Mouse (Mus musculus): ENCODE measurements around the gene Snph. TPM values are rescaled to one million over a fixed set of nuclear protein-coding genes. Genes with fewer than 3 reads are reported as not detected.
A peak's percentile ranks its signal among the peaks of the same experiment; 100 is the strongest.

Gene Snph
- total and polyA plus RNA-seq, 3 experiments: 0.82 TPM; not detected in 2

DNA sequence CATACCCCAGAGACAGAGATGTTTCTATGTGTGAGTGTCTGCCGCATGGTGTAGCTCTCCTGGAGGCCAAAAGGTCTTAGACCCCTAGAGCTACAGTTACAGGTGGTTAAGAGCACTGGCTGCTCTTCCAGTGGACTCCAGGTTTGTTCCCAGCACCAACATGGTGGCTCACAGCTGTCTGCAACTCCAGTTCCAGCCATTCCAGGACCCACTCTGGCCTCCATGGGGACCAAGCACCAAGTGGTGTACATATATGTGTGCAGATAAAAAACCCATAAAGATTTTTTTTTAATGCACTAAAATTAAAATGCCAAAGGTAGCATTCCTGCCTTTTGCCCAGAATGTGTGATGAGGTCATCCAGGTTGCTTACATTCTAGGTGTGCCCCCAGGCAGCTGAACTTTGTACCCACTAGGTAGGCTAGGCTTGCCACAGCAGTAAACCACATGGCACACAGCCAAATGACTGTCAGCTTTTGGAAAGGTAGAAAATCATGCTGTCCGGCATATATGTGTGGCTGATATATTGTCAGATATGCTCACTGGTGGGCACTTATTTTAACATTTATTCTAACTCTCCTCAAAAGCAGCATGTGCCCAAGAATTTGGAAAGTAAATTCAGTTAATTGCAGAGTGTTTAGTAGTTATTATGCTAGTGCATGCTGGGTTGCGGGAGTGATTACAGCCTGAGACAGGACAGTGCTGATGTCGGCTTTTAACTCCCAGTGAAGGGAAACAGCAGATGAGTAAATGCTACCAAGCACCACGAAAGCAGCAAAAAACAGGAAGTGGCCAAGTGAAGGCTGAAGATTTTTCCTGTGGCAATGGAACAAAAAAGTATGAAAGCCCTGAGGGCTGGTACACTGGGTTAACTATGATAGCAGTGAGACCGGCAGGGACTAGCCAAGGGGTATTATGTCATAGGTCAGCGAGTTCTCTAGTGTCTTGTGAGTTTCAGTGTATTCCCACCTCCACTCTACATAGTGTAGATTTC lies 69.2 kb downstream of the Snph start:
- no peak for TF ChIP-seq GATA2 (IDR thresholded peaks at IDR 0.05; ENCODE audit: borderline replicate concordance, low read depth, low read length)
- TF ChIP-seq GATA1 (IDR thresholded peaks at IDR 0.05; ENCODE audit: borderline replicate concordance, low read length): no peak
- TF ChIP-seq CTCF (IDR thresholded peaks at IDR 0.05; ENCODE audit: low read depth, low read length): no peak
- no peak for TF ChIP-seq POLR2AphosphoS5 (IDR thresholded peaks at IDR 0.05; ENCODE audit: insufficient replicate concordance, low read depth, low read length)
- no peak for TF ChIP-seq TAL1 (conservative IDR thresholded peaks at IDR 0.05; ENCODE audit: low read depth, low read length)
- DNase-seq (ENCODE audit: low spot score) (no peak), ATAC-seq (ENCODE audit: extremely low read depth, insufficient number of reproducible peaks, low FRiP score, poor library complexity, severe bottlenecking) (no peak)
- H3K9me3 ChIP-seq (replicated peaks): no peaks in the 10 kb centered on the region
- H3K4me1 ChIP-seq (ENCODE audit: insufficient read depth, low read depth, low read length): no peaks in the 10 kb centered on the region; the same call in 1 of the 2 replicates
- H3K36me3 ChIP-seq (replicated peaks): peaks cover 57% of the 10 kb centered on the region
- H3K4me3 ChIP-seq (ENCODE audit: low read depth, low read length): no peak overlapping the region
- H3K27me3 ChIP-seq (ENCODE audit: insufficient read depth, low read length): no peaks in the 10 kb centered on the region

DNA sequence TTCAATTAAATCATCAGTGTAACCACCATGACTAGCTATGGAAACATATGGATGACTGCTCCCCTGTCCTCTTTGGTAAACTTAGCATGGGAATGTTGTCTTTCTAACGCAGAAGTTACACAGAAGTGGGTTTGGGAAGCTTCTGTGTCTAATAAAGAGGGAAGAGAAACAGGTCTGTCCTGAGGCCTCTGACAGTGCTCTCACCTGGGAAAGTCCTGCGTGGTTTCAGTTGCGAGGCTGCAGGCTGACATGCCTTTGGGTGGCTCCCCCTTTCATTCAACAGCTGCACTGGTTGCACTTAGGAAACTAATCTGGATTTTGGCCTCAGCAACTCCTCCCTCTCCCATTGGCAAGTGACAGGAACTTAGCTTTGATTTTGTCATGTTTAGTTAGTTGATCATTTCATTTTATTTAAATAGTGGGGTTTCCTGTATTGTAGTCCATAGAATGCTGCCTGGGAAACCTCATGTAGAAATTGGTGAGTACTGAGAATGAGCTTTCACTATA lies 82.7 kb downstream of the Snph start:
- Histone ChIP-seq H3K9me3 (replicated peaks) (no peaks in the 10 kb centered on the region), H3K36me3 (replicated peaks) (peaks cover 83% of the 10 kb centered on the region), H3K4me1 (ENCODE audit: insufficient read depth, low read depth, low read length) (peaks cover 15% of the 10 kb centered on the region; the same call in 1 of the 2 replicates), H3K4me3 (ENCODE audit: low read depth, low read length) (no peak overlapping the region), H3K27me3 (ENCODE audit: insufficient read depth, low read length) (peaks cover 2% of the 10 kb centered on the region; the same call in 1 of the 2 replicates)
- ATAC-seq (ENCODE audit: extremely low read depth, insufficient number of reproducible peaks, low FRiP score, poor library complexity, severe bottlenecking): no peak
- no peak for TF ChIP-seq CTCF (IDR thresholded peaks at IDR 0.05; ENCODE audit: low read depth, low read length)
- no peak for TF ChIP-seq GATA1 (IDR thresholded peaks at IDR 0.05; ENCODE audit: borderline replicate concordance, low read length)
- no peak for TF ChIP-seq GATA2 (IDR thresholded peaks at IDR 0.05; ENCODE audit: borderline replicate concordance, low read depth, low read length)
- TF ChIP-seq POLR2AphosphoS5 (IDR thresholded peaks at IDR 0.05; ENCODE audit: insufficient replicate concordance, low read depth, low read length): no peak
- TF ChIP-seq TAL1 (conservative IDR thresholded peaks at IDR 0.05; ENCODE audit: low read depth, low read length): no peak
- DNase-seq (ENCODE audit: low spot score): no peak

- peaks cover 3% of the 10 kb centered on the region; the same call in 1 of the 2 replicates for H3K9me3 ChIP-seq (replicated peaks)
- H3K27me3 ChIP-seq (ENCODE audit: insufficient read depth, low read length): peaks cover 11% of the 10 kb centered on the region
- peaks cover 37% of the 10 kb centered on the region for H3K4me1 ChIP-seq (ENCODE audit: insufficient read depth, low read depth, low read length)
- no peak for ATAC-seq (ENCODE audit: extremely low read depth, insufficient number of reproducible peaks, low FRiP score, poor library complexity, severe bottlenecking)
- TF ChIP-seq TAL1 (conservative IDR thresholded peaks at IDR 0.05; ENCODE audit: low read depth, low read length): no peak
- TF ChIP-seq GATA2 (IDR thresholded peaks at IDR 0.05; ENCODE audit: borderline replicate concordance, low read depth, low read length): no peak
- TF ChIP-seq CTCF (IDR thresholded peaks at IDR 0.05; ENCODE audit: low read depth, low read length): no peak
- no peak for TF ChIP-seq GATA1 (IDR thresholded peaks at IDR 0.05; ENCODE audit: borderline replicate concordance, low read length)
- no peak for TF ChIP-seq POLR2AphosphoS5 (IDR thresholded peaks at IDR 0.05; ENCODE audit: insufficient replicate concordance, low read depth, low read length)
- peaks cover 72% of the 10 kb centered on the region for H3K36me3 ChIP-seq (replicated peaks)
- no peak overlapping the region for H3K4me3 ChIP-seq (ENCODE audit: low read depth, low read length)
- no peak for DNase-seq (ENCODE audit: low spot score)
Measured at GRCm38 (mm10) chr2:151546571-151546970, 85.8 kb downstream of the Snph start.

DNA sequence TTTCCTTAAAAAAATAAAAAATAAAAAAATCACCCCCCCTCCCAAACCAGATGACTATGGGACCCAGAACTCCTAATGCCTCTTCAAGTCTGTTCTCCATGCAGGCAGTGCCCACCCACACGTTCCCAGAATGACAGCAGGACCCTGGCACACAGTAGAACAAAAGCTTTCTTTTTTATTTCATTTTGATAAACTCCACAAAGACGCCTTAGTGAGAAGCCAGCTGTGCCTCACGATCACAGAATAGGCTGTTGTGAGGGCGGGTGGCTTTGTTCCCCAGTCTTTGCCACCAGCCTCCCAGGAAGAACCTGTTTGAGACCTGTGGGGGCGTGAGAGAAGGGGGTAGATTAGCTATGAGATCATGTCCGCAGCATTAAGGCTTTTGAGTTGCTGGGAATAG lies 87.7 kb downstream of the Snph start:
- TF ChIP-seq POLR2AphosphoS5 (IDR thresholded peaks at IDR 0.05; ENCODE audit: insufficient replicate concordance, low read depth, low read length) (no peak), GATA1 (IDR thresholded peaks at IDR 0.05; ENCODE audit: borderline replicate concordance, low read length) (no peak), GATA2 (IDR thresholded peaks at IDR 0.05; ENCODE audit: borderline replicate concordance, low read depth, low read length) (no peak), TAL1 (conservative IDR thresholded peaks at IDR 0.05; ENCODE audit: low read depth, low read length) (no peak)
- H3K9me3 ChIP-seq (replicated peaks): peaks cover 3% of the 10 kb centered on the region; the same call in 1 of the 2 replicates
- peaks cover 39% of the 10 kb centered on the region for H3K4me1 ChIP-seq (ENCODE audit: insufficient read depth, low read depth, low read length)
- no peak for DNase-seq (ENCODE audit: low spot score)
- H3K36me3 ChIP-seq (replicated peaks): peaks cover 56% of the 10 kb centered on the region
- H3K27me3 ChIP-seq (ENCODE audit: insufficient read depth, low read length): peaks cover 15% of the 10 kb centered on the region
- no peak for ATAC-seq (ENCODE audit: extremely low read depth, insufficient number of reproducible peaks, low FRiP score, poor library complexity, severe bottlenecking)
- no peak overlapping the region for H3K4me3 ChIP-seq (ENCODE audit: low read depth, low read length)

DNA sequence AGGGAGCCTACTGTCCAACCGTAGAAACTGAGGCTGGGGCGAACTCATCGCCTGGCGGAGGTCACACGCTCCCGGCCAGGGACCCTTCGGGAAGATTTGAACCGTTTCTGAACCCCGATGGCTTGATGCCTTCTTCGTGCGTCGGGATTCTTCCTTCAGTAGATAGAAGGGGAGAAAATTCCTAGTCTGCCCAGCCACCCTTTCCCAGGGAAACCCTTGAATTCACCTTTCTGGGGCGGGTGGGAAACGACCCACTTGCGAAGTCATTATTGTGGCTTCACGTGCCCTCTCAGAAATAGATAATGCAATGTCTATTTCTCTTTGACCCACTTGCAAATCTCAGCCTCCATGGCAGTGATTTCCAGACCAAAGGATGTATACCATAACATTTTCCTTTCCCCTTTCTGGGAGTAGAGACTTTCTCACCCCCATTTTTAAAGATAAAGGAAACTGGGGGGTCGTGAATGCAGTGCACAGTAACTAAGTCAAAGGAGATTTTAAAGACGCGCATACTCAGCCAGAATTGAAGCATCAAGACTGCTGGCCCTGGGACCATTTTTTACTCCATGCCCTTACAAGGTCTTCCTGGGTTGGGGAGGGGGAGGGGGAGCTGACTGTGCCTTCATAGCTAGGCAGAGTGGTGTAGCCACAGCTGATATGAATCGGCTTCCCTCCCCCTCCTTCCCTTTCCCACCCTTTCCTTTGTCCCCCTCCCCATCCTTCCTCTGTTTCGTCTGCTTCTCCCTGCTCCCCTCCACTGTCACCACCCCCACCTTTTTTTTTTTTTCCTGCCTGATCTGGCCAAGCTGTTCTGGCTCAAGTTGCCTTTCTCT lies 89.1 kb downstream of the Snph start:
- peaks cover 3% of the 10 kb centered on the region; the same call in 1 of the 2 replicates for H3K9me3 ChIP-seq (replicated peaks)
- ATAC-seq (ENCODE audit: extremely low read depth, insufficient number of reproducible peaks, low FRiP score, poor library complexity, severe bottlenecking) (no peak), DNase-seq (ENCODE audit: low spot score) (no peak)
- TF ChIP-seq CTCF (IDR thresholded peaks at IDR 0.05; ENCODE audit: low read depth, low read length): no peak
- no peak for TF ChIP-seq GATA2 (IDR thresholded peaks at IDR 0.05; ENCODE audit: borderline replicate concordance, low read depth, low read length)
- TF ChIP-seq TAL1 (conservative IDR thresholded peaks at IDR 0.05; ENCODE audit: low read depth, low read length): no peak
- TF ChIP-seq GATA1 (IDR thresholded peaks at IDR 0.05; ENCODE audit: borderline replicate concordance, low read length): no peak
- TF ChIP-seq POLR2AphosphoS5 (IDR thresholded peaks at IDR 0.05; ENCODE audit: insufficient replicate concordance, low read depth, low read length): no peak
- H3K4me3 ChIP-seq (ENCODE audit: low read depth, low read length): peak overlapping the region; percentile 81
- H3K36me3 ChIP-seq (replicated peaks): peaks cover 45% of the 10 kb centered on the region
- peaks cover 39% of the 10 kb centered on the region for H3K4me1 ChIP-seq (ENCODE audit: insufficient read depth, low read depth, low read length)
- H3K27me3 ChIP-seq (ENCODE audit: insufficient read depth, low read length): peaks cover 25% of the 10 kb centered on the region

Data from G1E (cell line).